Mouse (Mus musculus) intestine, postnatal 0 days (tissue): ENCODE measurements around the gene Egfr. TPM values are rescaled to one million over a fixed set of nuclear protein-coding genes. Genes with fewer than 3 reads are reported as not detected.
A peak's percentile ranks its signal among the peaks of the same experiment; 100 is the strongest.

Experiments used
- ATAC-seq: fragments of 200-750 bp; cut with Nextera tagmentation; 2 replicates; pipeline ENCODE4 v1.8.0; 2017; ENCODE audit warnings: mild to moderate bottlenecking, moderate TSS enrichment, moderate library complexity
- H3K27ac ChIP-seq: fragments of 300-500 bp; sonication (generic); 2 replicates; pipeline ENCODE4 v1.5.1; 2014; ENCODE audit warnings: mild to moderate bottlenecking, low read depth, low read length, moderate library complexity
- H3K27me3 ChIP-seq: fragments of 300-500 bp; sonication (generic); replicated peaks from 2 replicates; pipeline ENCODE4 v1.6.1; 2014; ENCODE audit warnings: low read length, mixed read lengths; ENCODE audit not compliant: control insufficient read depth, insufficient read depth
- H3K36me3 ChIP-seq: fragments of 300-500 bp; sonication (generic); 2 replicates; pipeline ENCODE4 v1.6.1; 2014; ENCODE audit warnings: mild to moderate bottlenecking, moderate library complexity; ENCODE audit not compliant: control insufficient read depth, insufficient read depth
- H3K4me1 ChIP-seq: fragments of 300-500 bp; sonication (generic); replicated peaks from 2 replicates; pipeline ENCODE4 v1.6.1; 2014; ENCODE audit warnings: antibody characterized with exemption, low read length, mixed read lengths; ENCODE audit not compliant: control insufficient read depth, insufficient read depth
- H3K4me2 ChIP-seq: fragments of 300-500 bp; sonication (generic); replicated peaks from 2 replicates; pipeline ENCODE4 v1.6.1; 2014; ENCODE audit warnings: low read depth, mild to moderate bottlenecking, moderate library complexity
- H3K4me3 ChIP-seq: fragments of 300-500 bp; sonication (generic); 2 replicates; pipeline ENCODE4 v1.5.1; 2014; ENCODE audit warnings: low read depth, low read length
- H3K9ac ChIP-seq: fragments of 300-500 bp; sonication (generic); 2 replicates; pipeline ENCODE4 v1.6.1; 2014; ENCODE audit warnings: mild to moderate bottlenecking, low read depth, low read length
- H3K9me3 ChIP-seq: fragments of 300-500 bp; sonication (generic); 2 replicates; pipeline ENCODE4 v1.6.1; 2016; ENCODE audit warnings: mixed run types; ENCODE audit not compliant: control insufficient read depth
- CTCF ChIP-seq: sonication (generic); IDR thresholded peaks from 2 replicates; pipeline ENCODE4 v1.5.1; 2016; ENCODE audit warnings: low read depth, mild to moderate bottlenecking, control low read depth, antibody characterized with exemption, moderate library complexity
- WGBS: fragments of 180-500 bp; shearing (Covaris S2); extraction: QIAGEN DNeasy Blood & Tissue Kit; methylation state at CpG from one replicate; pipeline ENCODE4 v1.1.7; 2014; 5-methylcytosine and 5-hydroxymethylcytosine counted together
- polyA plus RNA-seq: library from polyadenylated mRNA; unstranded; fragments of >200 nt; fragmentation: Nextera tagmentation; extraction: Ambion mirVana; gene quantifications from 2 replicates; pipeline ENCODE4 v1.2.1, GENCODE M21; 2015

Gene Egfr
- polyA plus RNA-seq, 1 experiment from 2014 or later: 5.0 TPM

DNA sequence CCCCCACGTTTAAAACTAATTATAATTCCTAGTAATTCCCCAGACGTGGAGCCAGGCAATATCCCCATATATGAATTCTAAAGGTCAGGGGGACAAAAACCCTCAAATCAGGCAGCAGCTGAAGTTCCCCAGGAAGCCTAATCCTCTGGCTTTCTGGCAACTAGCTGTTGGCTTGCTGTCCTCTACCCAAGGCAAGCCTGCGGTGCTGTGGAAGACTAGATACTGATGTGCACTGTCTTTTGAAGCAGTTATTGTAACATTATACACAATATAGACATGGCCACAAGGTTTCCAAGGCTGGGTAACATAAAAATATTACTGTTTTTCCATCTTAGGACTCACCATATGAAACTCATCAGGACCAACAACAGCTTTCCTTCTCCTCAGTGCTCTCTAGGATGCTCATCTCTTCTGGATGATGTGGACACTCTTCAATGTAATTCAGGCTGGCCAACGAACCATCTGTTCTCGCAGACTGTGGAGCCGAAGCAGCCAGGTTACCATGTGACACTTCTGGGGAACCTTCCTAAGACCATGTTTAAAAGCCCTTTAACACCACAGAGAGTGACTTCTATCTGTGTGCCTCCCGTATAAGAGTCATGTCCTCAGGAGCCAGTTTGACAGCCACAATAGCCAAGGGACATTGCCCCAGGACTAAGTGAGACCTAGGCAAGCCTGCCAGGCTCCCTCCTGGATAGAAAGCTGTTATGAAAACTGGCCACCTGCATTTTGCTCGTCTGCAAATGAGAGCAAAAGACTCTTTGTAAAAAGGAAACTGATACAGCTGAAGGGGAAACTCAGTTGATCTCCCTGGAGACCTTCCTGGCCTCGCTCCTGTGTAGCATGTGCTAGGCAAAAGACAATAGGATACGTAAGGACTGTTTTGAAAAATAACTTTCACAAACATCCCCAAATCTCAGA, 11.1 kb upstream of the Egfr start:
- ATAC-seq: no peak
- 79% methylated on average over 10 of the region's 10 CpGs for WGBS
- TF ChIP-seq CTCF: no peak
- no peaks in the 10 kb centered on the region for H3K9me3 ChIP-seq
- no peaks in the 10 kb centered on the region for H3K4me1 ChIP-seq
- H3K4me3 ChIP-seq: no peak overlapping the region
- no peak overlapping the region for H3K4me2 ChIP-seq
- H3K36me3 ChIP-seq: no peaks in the 10 kb centered on the region
- H3K9ac ChIP-seq: no peak overlapping the region
- no peaks in the 10 kb centered on the region for H3K27me3 ChIP-seq
- no peak overlapping the region for H3K27ac ChIP-seq

GRCm38 (mm10) chr11:16742251-16742650, 9.8 kb upstream of the Egfr start:
- Histone ChIP-seq H3K27ac (no peak overlapping the region), H3K9me3 (no peaks in the 10 kb centered on the region), H3K4me1 (no peaks in the 10 kb centered on the region), H3K9ac (no peak overlapping the region), H3K4me2 (no peak overlapping the region), H3K36me3 (no peaks in the 10 kb centered on the region), H3K27me3 (no peaks in the 10 kb centered on the region), H3K4me3 (no peak overlapping the region)
- ATAC-seq: no peak
- no peak for TF ChIP-seq CTCF
- WGBS: 59% methylated on average over 4 of the region's 4 CpGs

GRCm38 (mm10) chr11:16742821-16743220, 9.2 kb upstream of the Egfr start:
- H3K36me3 ChIP-seq: no peaks in the 10 kb centered on the region
- H3K27ac ChIP-seq: no peak overlapping the region
- no peaks in the 10 kb centered on the region for H3K9me3 ChIP-seq
- no peaks in the 10 kb centered on the region for H3K27me3 ChIP-seq
- H3K4me3 ChIP-seq: no peak overlapping the region
- WGBS: 91% methylated on average over 2 of the region's 2 CpGs
- no peak overlapping the region for H3K9ac ChIP-seq
- H3K4me1 ChIP-seq: no peaks in the 10 kb centered on the region
- no peak for ATAC-seq
- peak; percentile 18; the same call in 1 of the 2 replicates for TF ChIP-seq CTCF
- no peak overlapping the region for H3K4me2 ChIP-seq

DNA sequence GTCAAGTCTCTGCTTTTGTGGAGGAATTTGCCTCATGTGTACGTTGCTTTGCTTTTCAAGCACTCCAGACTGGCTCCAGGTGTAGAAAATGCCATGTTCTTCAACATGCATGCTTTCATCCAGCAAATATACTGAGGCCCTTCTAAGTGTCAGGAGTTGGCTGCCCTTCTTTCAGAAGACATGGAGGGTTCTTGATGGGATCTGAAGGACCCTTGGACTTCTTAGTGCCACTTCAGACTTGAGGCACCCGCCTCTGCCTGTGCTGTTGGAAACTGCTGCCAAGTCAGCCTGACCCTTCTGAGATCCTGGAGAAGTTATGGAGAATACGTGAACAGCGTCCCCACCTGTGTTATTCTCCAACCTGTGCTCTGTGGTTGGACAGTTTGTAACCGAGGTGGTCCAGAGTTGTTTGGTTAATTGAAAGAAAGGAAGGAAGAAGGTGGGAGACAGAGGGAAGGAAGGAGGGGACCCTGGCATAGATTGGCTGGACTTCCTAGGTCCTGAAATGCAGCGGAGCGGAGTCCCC, 483 bp upstream of the Egfr start:
- TF ChIP-seq CTCF: no peak
- Histone ChIP-seq H3K9ac (peak overlapping the region; percentile 58), H3K9me3 (no peaks in the 10 kb centered on the region), H3K27me3 (no peaks in the 10 kb centered on the region), H3K4me2 (peak overlapping the region; percentile 98), H3K36me3 (no peaks in the 10 kb centered on the region), H3K4me3 (peak overlapping the region; percentile 91), H3K27ac (no peak overlapping the region; the same call in 1 of the 2 replicates), H3K4me1 (no peaks in the 10 kb centered on the region)
- WGBS: 38% methylated on average over 7 of the region's 7 CpGs
- no peak for ATAC-seq

DNA sequence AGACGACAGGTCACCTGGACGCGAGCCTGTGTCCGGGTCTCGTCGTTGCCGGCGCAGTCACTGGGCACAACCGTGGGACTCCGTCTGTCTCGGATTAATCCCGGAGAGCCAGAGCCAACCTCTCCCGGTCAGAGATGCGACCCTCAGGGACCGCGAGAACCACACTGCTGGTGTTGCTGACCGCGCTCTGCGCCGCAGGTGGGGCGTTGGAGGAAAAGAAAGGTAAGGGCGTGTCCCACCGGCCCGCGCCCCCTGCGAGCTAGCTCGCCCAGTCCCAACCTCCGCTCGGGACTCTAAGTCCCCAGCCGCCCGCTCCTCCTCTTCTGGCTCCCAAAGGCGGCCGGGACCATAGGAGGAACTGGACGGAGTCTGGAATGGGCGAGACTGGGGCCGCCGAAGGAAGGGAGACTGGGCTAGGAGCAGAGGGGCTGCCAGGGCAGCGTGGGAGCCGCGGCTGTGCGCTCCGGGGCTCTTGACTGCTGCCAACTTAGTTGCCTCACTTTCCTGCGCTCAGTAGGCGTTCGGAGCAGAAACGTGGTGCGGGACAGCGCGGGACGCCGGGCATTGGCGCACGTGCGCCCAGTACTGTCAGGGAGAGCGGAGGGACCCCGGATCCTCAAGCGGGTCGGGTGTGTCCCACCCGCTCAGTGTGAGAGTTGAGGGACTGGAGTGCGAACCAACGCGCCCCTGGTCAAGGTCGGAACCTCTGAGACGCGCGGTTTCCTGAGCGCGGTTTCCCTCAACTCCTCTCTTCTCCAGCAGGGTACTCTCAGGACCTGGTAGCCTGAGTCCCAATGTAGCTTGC, 548 bp downstream of the Egfr start:
- Histone ChIP-seq H3K9ac (peak overlapping the region; percentile 58), H3K9me3 (no peaks in the 10 kb centered on the region), H3K4me1 (no peaks in the 10 kb centered on the region), H3K27ac (peak overlapping the region; percentile 58), H3K4me2 (peak overlapping the region; percentile 98), H3K36me3 (no peaks in the 10 kb centered on the region), H3K27me3 (no peaks in the 10 kb centered on the region), H3K4me3 (peak overlapping the region; percentile 91)
- peak; percentile 71 for ATAC-seq
- peak; percentile 55 for TF ChIP-seq CTCF
- under 1% methylated on average over 62 of the region's 68 CpGs for WGBS
